Mouse (Mus musculus): Measurements from ENCODE around the gene Nwd2. TPM values are rescaled to one million over a fixed set of nuclear protein-coding genes. Genes with fewer than 3 reads are reported as not detected.

Nwd2 gene
- total RNA-seq, 2 experiments from 2014 or later, result not detected

- DNase-seq (ENCODE audit: low spot score in 2 of 2), result no peak
These were observed 106.3 kb downstream of the Nwd2 start for GRCm38 (mm10) chr5:63755092-63755761.

GRCm38 (mm10) chr5:63755938-63756337 is 107.0 kb downstream of the Nwd2 start:
- no peak for DNase-seq (ENCODE audit: low spot score in 2 of 2)

DNA sequence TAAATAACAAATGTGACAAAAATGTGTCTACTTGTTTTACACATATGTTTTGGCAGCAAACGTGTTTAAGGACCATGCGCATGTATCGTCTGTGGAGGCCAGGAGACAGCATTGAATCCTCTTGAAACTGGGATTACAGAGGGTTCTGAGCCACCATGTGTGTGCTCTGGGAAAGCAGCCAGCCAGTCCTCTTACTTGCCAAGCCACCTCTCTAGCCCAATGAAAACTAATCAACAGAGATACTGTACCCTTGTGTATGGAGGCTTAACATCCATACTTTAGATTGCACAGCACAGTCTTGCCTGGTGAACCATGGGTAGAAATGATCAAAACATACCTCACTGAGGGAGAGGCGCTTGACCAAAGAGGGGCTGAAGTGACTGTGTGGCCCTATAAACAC is 117.0 kb downstream of the Nwd2 start:
- no peak for DNase-seq (ENCODE audit: low spot score in 2 of 2)

GRCm38 (mm10) chr5:63766715-63767114 is 117.8 kb downstream of the Nwd2 start:
- peak; percentile 25 to 34 for DNase-seq (ENCODE audit: low spot score in 2 of 2)

DNA sequence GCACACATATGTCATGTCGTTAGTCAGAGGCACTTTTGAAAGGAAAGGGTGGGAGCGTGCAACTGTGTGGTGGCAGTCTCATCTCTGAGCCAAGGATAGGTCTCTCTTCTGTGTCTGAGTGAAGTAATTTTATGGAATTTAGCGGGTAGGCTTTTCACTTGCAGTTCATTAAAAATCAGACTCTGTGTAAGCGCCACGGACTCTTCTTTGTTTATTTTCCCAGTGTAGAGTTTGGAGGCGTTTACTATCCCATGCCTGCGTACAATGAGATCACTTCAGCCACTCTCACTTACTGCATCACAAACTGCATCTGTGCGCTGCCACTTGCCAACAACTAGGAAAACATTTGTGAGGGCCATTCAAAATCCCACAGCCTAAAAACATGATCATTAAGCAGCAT is 118.6 kb downstream of the Nwd2 start:
- DNase-seq (ENCODE audit: low spot score in 2 of 2), result no peak

- no peak for DNase-seq (ENCODE audit: low spot score in 2 of 2)
These were observed 119.3 kb downstream of the Nwd2 start for GRCm38 (mm10) chr5:63768220-63768619.

DNA sequence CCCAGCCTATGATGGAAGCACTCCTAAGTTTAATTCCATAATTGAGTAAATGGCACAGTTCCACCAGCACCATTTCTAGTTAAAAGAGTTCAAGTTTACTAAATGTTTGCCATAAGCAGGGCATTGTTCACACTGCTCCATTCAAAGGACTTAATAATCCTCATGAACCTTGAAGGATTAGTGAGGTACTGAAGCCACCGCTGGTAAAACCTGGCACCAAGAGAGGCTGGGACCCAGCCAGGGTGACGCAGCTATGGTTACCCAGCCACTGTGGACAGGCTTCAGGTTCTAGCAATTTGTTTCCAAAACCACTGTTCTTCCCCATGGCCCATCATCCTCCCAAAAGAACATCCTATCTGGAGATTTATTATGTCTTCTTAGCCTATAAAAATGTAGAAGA is 124.1 kb downstream of the Nwd2 start:
- DNase-seq (ENCODE audit: low spot score in 2 of 2), result no peak

DNA sequence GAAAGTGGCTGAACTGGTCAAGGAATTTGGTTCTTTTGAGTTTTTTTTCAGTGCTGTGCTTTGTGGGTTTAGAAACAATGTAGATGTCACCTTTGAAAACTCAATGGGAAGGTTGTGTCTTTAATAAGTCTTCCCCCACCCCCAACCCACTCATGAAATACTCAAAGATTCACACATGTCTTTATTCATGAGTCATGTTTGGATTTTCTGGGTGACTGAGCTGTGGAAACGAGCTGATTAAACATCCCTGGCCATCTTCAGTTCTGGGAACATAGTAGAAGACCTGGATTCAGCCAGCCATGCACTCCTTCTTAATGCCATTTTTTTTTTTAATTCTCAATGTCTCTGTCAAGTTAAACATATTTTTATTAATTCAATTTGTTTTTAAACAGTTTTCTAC is 124.7 kb downstream of the Nwd2 start:
- no peak for DNase-seq (ENCODE audit: low spot score in 2 of 2)

DNA sequence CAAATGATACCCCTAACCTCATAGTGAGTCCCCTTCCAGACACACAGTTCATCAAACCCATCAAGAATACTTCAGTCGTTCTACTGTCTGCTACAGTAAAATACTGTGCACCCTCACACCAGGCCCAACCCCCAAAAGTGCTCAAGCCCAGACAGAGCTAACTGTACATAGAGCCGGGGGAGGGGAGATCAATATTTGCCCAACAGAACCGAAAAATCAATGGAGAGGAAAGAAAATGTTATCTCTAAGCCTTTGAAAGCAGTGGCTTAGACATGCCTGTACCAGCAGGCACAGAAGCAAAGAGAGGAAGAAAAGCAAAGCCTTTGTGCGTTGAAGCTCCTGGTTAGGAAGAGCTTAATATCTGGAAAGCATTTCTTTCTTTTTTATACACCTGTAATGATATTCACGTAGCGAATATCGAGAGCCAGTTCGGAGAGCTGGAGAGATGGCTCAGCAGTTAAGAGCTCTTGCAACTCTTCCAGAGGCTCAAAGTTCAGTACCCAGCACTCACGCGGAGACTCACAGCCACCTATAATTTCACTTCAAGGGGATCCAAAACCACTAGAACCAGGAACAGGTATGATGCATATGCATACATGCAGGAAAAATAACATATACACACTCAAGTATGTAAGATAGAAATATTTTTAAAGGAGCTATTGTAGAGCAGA is 139.4 kb downstream of the Nwd2 start:
- DNase-seq (ENCODE audit: low spot score in 2 of 2), result no peak

GRCm38 (mm10) chr5:63811819-63812508 is 163.1 kb downstream of the Nwd2 start, which contains the start of gene 0610040J01Rik:
0610040J01Rik (plus strand) TSS chr5:63812363.
- peak; percentile 53 to 61 for DNase-seq (ENCODE audit: low spot score in 2 of 2)

DNA sequence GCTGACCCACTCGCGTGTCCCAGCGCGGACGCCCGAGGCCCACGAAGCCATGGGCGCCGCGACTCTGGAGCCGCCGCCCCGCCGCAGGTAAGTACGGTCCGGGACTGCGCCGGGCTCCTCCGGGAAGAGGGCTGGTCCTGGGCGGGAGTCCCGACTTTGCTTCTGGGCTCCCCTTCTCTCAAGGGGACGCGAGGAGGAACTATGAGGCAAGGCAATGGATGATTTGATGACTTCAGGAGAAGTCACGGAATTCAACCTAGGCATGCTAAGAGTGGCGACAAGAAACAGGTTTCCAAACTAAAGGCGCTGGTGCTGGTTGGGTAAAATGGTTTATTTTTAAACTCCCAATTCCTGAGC is 163.6 kb downstream of the Nwd2 start:
- DNase-seq (ENCODE audit: low spot score in 2 of 2), result no peak

- DNase-seq (ENCODE audit: low spot score in 2 of 2), result no peak
These were observed 167.7 kb downstream of the Nwd2 start for GRCm38 (mm10) chr5:63816643-63817042.

DNA sequence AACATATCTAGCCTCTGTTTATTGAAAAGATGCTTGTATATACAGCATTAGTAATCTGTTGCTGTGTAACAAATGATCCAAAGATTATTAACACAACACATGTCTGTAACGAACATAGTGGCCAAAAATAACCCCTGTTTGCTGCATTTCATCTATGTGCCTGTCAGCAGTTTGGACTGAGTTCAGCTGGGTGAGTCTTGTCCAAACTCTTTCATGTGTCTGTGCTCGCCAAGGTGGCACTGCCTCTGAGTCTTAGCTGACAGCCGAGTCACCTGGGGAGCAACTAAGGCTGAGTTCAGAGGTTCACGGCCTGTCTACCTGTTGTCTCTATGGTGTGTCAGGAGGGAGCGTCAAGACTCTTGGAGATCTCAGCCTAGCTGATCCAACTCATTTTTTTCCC is 168.4 kb downstream of the Nwd2 start:
- no peak for DNase-seq (ENCODE audit: low spot score in 2 of 2)

DNA sequence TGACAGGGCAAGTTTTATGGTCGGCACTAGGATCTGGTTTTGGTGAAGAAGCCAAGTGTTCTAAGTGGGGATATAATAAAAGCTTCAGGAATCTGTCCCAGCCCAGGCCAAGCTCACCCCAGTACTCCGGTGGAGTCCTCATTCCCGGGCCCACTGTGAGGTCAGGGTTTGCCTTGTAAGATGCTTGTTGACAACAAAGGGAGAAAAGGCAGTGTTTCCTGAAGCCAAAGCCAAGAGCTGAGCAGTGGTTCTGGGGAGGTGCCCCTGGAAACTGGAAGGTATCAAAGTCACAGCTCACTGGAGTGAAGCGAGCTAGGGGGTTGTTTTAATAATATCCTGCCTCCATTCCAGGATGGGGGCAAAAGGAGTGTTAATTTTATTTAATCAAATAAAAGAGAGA is 170.1 kb downstream of the Nwd2 start:
- DNase-seq (ENCODE audit: low spot score in 2 of 2), result no peak

GRCm38 (mm10) chr5:63819519-63819918 is 170.6 kb downstream of the Nwd2 start:
- DNase-seq (ENCODE audit: low spot score in 2 of 2), result no peak

GRCm38 (mm10) chr5:63821176-63821575 is 172.3 kb downstream of the Nwd2 start:
- DNase-seq (ENCODE audit: low spot score in 2 of 2), result no peak

- no peak for DNase-seq (ENCODE audit: low spot score in 2 of 2)
These were observed 173.0 kb downstream of the Nwd2 start for GRCm38 (mm10) chr5:63821860-63822259.

DNA sequence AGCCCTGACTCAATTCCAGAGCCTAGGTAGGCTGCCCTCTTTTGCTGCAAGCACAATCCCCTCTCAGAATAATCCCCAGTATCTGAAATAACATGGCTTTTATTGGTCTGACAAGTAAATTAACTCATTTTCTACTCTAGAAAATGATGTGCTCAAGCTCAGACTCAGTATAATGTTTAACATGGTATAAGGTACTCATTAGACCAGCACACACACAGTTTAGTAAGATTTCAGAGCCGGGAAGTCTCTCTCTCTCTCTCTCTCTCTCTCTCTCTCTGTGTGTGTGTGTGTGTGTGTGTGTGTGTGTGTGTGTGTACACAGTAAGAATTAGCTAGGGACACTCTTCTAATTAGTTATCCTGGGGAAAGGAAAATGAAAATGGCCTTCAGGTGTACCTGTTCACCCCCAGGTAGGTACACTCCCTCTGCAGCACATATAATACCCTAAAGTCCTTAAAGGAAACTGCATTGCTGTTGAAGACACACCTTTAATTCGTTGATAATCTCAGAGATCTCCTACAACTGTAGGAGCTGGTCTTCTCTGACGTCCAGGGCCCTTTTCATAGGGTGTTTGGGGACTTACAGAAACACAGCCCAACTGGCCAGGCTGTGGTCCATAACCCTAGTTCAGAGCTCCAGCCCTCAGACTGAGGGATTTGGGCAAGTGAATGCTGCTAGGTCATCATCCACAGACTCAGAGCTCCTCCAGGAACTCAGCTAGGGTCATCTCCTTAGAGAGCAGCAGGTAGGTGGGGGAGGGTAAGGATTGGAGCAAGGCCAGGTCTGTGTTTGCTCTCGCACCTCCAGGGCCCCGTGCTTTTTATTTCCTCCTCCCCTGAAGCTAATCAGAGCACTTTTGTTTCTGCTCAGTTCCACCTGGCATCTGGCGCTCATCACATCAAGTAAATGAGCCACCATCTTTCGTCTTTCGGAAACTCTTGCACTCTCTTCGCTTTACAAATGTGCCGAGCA is 174.7 kb downstream of the Nwd2 start:
- no peak for DNase-seq (ENCODE audit: low spot score in 2 of 2)

GRCm38 (mm10) chr5:63824599-63825350 is 175.9 kb downstream of the Nwd2 start:
- no peak for DNase-seq (ENCODE audit: low spot score in 2 of 2)

DNA sequence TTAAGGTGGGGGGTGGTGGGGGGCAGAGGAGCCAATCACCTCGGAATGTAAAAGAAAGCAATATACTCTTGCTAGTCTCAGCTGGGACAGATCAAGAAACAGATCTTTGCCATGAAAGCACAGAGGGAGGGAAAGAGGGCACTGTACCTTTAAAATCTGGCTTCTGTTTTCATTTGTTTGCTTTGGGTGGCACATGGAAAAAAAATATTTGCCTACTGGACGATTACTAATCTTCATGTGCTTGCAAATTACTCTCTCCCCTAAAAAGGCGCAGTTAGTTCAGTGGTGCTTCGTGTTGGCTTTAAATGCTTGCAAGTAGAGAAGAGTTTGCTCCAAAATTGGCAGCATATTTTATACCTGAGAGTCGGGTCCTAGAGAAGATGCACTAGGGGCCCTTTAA is 177.0 kb downstream of the Nwd2 start:
- no peak for DNase-seq (ENCODE audit: low spot score in 2 of 2)

All from adrenal gland, adult 18-20 months (tissue).